Mouse (Mus musculus): ENCODE measurements around the gene Adgrg5.

- TF ChIP-seq CTCF (IDR thresholded peaks at IDR 0.05; ENCODE audit: borderline replicate concordance, control insufficient read depth, extremely low read depth, insufficient read depth, low read length, poor library complexity) (no peak), POLR2A (IDR thresholded peaks at IDR 0.05; ENCODE audit: control insufficient read depth, extremely low read depth, insufficient read depth, low read length, poor library complexity) (no peak)
Measured at GRCm38 (mm10) chr8:94922602-94923001, 892 bp upstream of the Adgrg5 start.

Measured in thymus, adult 2 months (tissue).